Mouse (Mus musculus) forebrain, embryonic 10.5 days (tissue): ENCODE measurements around the gene Nfkbie. TPM values are rescaled to one million over a fixed set of nuclear protein-coding genes. Genes with fewer than 3 reads are reported as not detected.

Source experiments
- DNase-seq: peaks from one replicate; pipeline ENCODE4 v3.0.0-alpha.2; 2017; ENCODE audit warnings: low spot score; ENCODE audit errors: extremely low spot score
- H3K27ac ChIP-seq: fragments of 300-500 bp; sonication (generic); 2 replicates; pipeline ENCODE4 v1.5.1; 2016; ENCODE audit warnings: mild to moderate bottlenecking
- H3K27me3 ChIP-seq: fragments of 300-500 bp; sonication (generic); 2 replicates; pipeline ENCODE4 v1.6.1; 2016; ENCODE audit warnings: mild to moderate bottlenecking; ENCODE audit not compliant: poor library complexity, severe bottlenecking
- H3K36me3 ChIP-seq: fragments of 300-500 bp; sonication (generic); replicated peaks from 2 replicates; pipeline ENCODE4 v1.6.1; 2016; ENCODE audit warnings: mild to moderate bottlenecking, moderate library complexity
- H3K4me1 ChIP-seq: fragments of 300-500 bp; sonication (generic); 2 replicates; pipeline ENCODE4 v1.6.1; 2016
- H3K4me3 ChIP-seq: fragments of 300-500 bp; sonication (generic); 2 replicates; pipeline ENCODE4 v1.5.1; 2016; ENCODE audit warnings: mild to moderate bottlenecking, moderate library complexity
- H3K9me3 ChIP-seq: fragments of 300-500 bp; sonication (generic); 2 replicates; pipeline ENCODE4 v1.6.1; 2016; ENCODE audit warnings: mild to moderate bottlenecking, moderate library complexity
- WGBS: fragments of 180-500 bp; shearing (Covaris S2); methylation state at CpG from one replicate; pipeline ENCODE4 v1.1.7; 2016; 5-methylcytosine and 5-hydroxymethylcytosine counted together
- polyA plus RNA-seq: library from polyadenylated mRNA; unstranded; fragments of >200 nt; fragmentation: Nextera tagmentation; extraction: Ambion mirVana; gene quantifications from 2 replicates; pipeline ENCODE4 v1.2.1, GENCODE M21; 2016

Nfkbie gene
- polyA plus RNA-seq, result 6.6 and 6.9 TPM in 2 replicates

DNA sequence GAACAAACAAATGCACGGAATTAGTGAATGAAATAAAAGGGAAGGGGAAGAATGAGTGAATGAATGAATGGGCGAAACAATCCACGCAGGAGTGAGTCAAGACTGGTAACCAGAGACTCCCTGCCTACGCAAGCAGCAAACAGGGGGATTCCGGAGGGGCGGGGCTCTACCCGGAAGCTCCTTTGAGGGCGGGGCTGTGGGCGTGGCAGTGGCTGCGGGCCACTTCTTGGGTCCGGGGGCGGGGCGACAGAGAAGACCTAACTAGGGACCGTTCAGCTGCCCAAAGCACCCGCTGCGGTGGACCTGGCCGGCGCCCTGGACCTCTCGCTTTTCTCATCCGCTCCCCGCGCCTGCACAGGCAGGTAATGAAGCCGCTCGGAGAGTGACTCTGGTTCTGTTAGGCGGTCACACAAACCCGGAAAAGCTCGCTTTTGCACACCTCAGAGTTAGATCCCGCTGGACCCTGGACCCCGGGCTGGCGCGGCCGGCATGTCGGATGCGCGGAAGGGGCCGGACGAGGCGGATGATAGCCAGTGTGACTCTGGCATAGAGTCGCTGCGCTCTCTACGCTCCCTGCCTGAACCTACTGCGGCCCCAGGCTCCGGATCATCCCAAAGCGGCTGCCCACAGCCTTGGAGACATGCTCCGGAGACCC, at the start of gene Nfkbie:
Nfkbie (plus strand) TSS at position 252 of the 655 bp plus-strand sequence.
- WGBS, result under 1% methylated on average over 45 of the region's 45 CpGs
- Histone ChIP-seq H3K27ac (peak within 1 kb of the TSS; percentile 81), H3K36me3 (0 out of 2 replicates have a peak, but pooled peaks cover 3% of the 10 kb centered on the region), H3K4me3 (peak within 1 kb of the TSS; percentile 62), H3K27me3 (peaks cover 54% of the 10 kb centered on the region), H3K9me3 (no peaks in the 10 kb centered on the region), H3K4me1 (peaks cover 63% of the 10 kb centered on the region)
- DNase-seq, result peak; percentile 98

DNA sequence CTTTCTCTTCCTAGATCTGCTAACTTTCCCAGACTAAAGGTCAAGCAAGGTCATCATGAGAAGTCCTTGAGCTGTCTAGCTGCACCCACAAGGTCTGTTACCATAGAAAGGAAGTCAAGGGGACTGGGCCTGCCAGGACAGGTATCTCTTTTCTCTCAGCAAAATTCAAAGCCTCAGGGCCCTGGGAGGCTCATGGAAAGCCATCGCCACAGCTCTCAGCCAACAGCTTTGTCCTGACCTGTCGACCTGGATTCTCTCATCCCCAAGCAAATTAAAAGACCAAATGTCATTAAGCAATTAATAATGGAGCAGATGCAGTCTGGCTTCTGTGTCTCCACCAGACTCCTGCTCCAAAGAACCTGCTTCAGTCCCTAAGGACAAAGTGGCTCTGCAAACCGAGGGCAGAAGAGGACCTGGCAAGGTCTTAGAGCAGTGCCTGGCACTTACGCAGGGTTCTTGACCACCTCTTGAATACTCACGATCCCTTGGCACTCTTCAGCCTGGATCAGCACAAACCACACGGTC, 49.5 kb upstream of the Nfkbie start:
- whole genome bisulfite sequencing, result 72% methylated on average over 6 of the region's 6 CpGs
- Histone ChIP-seq H3K4me3 (peak overlapping the region; percentile 67), H3K4me1 (peaks cover 23% of the 10 kb centered on the region), H3K36me3 (peaks cover 28% of the 10 kb centered on the region), H3K9me3 (no peaks in the 10 kb centered on the region), H3K27ac (0 out of 2 replicates have a peak overlapping the region, but pooled peaks have one; percentile 96), H3K27me3 (no peaks in the 10 kb centered on the region; the same call in 1 of the 2 replicates)
- no peak for DNase-seq

DNA sequence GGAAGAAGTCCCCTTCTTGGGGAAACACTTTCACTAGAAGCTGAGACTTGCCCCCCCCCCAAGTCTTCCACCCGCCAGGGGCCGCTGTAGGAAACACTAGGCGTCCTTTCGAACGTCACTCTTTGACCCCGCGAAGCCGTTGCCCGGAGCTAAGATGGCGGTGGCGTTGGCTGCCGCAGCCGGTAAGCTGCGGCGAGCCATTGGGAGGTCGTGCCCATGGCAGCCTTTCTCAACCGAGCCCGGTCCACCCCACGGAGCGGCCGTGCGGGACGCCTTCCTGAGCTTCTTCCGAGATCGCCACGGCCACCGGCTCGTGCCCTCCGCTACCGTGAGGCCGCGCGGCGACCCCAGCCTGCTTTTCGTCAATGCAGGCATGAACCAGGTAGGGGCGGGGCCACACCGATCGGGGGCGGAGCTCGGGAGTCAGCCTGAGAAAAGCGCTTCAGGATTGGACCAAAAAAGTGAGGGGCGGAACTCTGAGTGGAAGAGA, 48.8 kb upstream of the Nfkbie start, which contains the start of gene Aars2:
Aars2 (plus strand) TSS at position 142 of the 490 bp plus-strand sequence.
- DNase-seq, result peak; percentile 93
- H3K36me3 ChIP-seq, result peaks cover 35% of the 10 kb centered on the region
- H3K4me1 ChIP-seq, result peaks cover 19% of the 10 kb centered on the region
- no peaks in the 10 kb centered on the region; the same call in 1 of the 2 replicates for H3K27me3 ChIP-seq
- under 1% methylated on average over 42 of the region's 42 CpGs for WGBS
- peak within 1 kb of the TSS; percentile 96 for H3K27ac ChIP-seq
- no peaks in the 10 kb centered on the region for H3K9me3 ChIP-seq
- peak within 1 kb of the TSS; percentile 67 for H3K4me3 ChIP-seq

DNA sequence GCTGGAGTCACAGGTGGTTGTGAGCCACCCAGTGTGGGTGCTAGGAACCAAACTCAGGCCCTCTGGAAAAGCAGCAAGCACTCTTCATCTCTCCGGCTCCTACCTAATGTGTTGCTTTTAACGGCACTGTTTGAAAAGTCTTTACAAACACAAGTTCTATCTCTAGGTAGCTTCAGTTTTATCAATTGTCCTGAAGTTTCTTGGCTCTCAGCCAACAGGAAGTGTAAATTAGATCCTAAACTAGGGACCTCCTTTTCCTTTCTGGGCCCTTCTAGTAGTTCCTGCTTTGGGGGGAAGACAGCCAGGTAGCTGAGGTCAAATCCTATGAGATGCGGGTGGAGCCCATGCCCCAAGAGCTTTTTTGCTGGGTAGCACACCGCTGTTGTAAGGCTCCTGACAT, 44.6 kb upstream of the Nfkbie start:
- peaks cover 53% of the 10 kb centered on the region for H3K36me3 ChIP-seq
- WGBS, result 93% methylated on average over 4 of the region's 4 CpGs

DNA sequence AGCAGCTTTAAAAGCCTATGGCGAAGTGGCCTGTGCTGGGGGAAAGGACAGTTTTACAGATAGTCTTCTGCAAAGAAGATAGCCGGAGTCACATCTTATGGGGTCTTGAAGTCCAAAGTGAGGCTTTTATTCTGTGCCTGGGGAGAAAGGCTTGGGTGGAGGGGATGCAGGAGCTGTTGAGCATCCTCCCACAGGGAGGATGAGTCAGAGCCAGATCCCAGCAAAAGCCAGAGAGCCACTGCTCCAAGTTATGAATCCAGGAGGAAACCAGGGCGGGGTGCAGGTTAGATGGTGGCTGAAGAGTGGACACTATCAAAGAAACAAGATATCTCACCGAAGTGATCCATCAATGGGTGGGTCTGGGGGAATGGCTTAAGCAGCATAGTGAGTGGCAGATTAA, 43.7 kb upstream of the Nfkbie start:
- Histone ChIP-seq H3K36me3 (peaks cover 59% of the 10 kb centered on the region), H3K4me3 (no peak overlapping the region), H3K27me3 (no peaks in the 10 kb centered on the region), H3K9me3 (no peaks in the 10 kb centered on the region), H3K4me1 (peaks cover 14% of the 10 kb centered on the region), H3K27ac (no peak overlapping the region)
- WGBS, result 95% methylated on average over 4 of the region's 4 CpGs
- no peak for DNase-seq

More for the DNA sequence above, 44.6 kb upstream of the Nfkbie start:
- no peak for DNase-seq
- Histone ChIP-seq H3K27ac (no peak overlapping the region), H3K27me3 (no peaks in the 10 kb centered on the region), H3K4me1 (peaks cover 22% of the 10 kb centered on the region), H3K9me3 (no peaks in the 10 kb centered on the region), H3K4me3 (no peak overlapping the region)

DNA sequence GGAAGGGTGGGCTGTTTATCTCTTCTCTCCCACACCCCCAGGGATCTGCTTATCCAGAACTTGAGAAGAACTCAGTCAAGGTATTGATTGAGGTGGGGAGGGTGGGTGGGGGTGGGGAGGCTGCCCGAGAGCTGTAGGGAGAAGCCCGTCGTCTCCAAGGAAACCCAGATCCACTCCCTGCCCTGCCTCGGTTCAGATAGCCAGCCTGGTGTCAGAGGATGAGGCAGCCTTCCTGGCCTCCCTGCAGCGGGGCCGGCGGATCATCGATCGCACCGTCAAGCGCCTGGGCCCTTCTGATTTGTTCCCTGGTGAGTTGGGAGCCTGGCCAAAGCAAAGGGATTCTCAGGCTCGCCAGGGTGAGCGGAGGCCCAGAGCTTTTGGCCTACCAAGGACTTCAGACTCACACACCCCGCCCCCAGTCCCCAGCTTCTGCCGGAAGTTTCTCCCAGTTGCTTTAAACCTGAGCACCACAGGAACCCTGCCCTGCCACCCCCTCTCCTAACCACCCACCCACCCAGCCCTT, 40.2 kb upstream of the Nfkbie start:
- H3K9me3 ChIP-seq, result no peaks in the 10 kb centered on the region
- H3K4me3 ChIP-seq, result no peak overlapping the region
- no peaks in the 10 kb centered on the region for H3K27me3 ChIP-seq
- H3K27ac ChIP-seq, result no peak overlapping the region
- DNase-seq, result no peak
- peaks cover 73% of the 10 kb centered on the region for H3K36me3 ChIP-seq
- 51% methylated on average over 15 of the region's 15 CpGs for WGBS
- H3K4me1 ChIP-seq, result 0 out of 2 replicates have a peak, but pooled peaks cover 4% of the 10 kb centered on the region

DNA sequence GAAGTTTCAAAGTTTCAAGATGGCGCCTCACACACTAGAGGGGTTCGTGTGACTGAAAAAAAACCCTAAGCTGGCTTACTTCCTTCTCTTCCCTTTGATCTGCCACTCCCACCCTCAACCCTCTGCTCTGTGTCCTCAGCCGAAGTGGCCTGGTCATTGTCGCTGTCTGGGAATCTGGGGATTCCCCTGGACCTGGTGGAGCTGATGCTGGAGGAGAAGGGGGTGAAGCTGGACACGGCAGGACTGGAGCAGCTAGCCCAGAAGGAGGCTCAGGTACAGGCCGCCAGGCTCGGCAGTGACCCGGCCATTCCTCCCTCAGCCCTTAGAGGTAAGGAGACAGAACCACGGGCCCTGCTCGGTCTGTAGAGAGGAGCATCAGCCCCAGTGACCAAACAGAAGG, 39.7 kb upstream of the Nfkbie start:
- no peaks in the 10 kb centered on the region for H3K27me3 ChIP-seq
- H3K4me1 ChIP-seq, result 0 out of 2 replicates have a peak, but pooled peaks cover 4% of the 10 kb centered on the region
- H3K36me3 ChIP-seq, result peaks cover 73% of the 10 kb centered on the region
- no peak for DNase-seq
- H3K27ac ChIP-seq, result no peak overlapping the region
- no peaks in the 10 kb centered on the region for H3K9me3 ChIP-seq
- 88% methylated on average over 10 of the region's 10 CpGs for WGBS
- H3K4me3 ChIP-seq, result no peak overlapping the region

DNA sequence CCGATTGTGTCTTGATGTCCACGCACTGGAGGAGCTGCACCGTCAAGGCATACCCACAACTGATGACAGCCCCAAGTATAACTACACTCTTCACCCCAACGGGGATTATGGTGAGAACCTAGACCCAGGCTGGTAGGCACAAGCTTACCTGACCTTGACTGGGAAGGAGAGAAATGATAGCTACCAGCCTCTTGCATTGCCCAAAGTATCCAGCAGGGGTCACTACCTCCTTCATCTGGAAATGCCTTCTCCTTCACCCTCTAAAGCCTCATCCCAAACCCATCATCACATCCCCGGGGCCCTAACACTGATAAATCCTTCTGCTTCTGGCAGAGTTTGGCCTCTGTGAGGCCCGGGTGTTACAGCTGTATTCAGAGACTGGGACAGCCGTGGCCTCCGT, 39.0 kb upstream of the Nfkbie start:
- no peaks in the 10 kb centered on the region for H3K9me3 ChIP-seq
- WGBS, result 55% methylated on average over 8 of the region's 8 CpGs
- peaks cover 68% of the 10 kb centered on the region for H3K36me3 ChIP-seq
- 0 out of 2 replicates have a peak, but pooled peaks cover 4% of the 10 kb centered on the region for H3K4me1 ChIP-seq
- H3K27me3 ChIP-seq, result no peaks in the 10 kb centered on the region
- no peak overlapping the region for H3K27ac ChIP-seq
- peak; percentile 74 for DNase-seq
- H3K4me3 ChIP-seq, result no peak overlapping the region

DNA sequence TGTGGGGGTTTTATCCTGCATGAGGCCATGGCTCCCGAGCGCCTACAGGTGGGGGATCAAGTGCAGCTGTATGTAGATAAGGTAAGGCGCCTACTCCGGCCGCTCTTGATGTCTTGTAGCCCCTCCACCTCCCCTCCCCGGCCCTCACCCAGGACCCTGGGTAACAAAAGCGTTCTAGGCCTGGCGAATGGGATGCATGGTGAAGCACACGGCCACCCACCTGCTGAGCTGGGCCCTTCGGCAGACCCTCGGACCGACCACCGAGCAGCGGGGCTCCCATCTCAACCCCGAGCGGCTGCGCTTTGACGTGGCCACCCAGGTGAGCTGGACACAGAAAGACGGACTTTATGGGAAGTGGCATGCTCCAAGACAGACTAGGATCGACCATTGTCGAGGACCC, 38.4 kb upstream of the Nfkbie start:
- WGBS, result 94% methylated on average over 21 of the region's 21 CpGs
- H3K4me3 ChIP-seq, result no peak overlapping the region
- H3K27ac ChIP-seq, result no peak overlapping the region
- peaks cover 5% of the 10 kb centered on the region for H3K4me1 ChIP-seq
- peaks cover 65% of the 10 kb centered on the region for H3K36me3 ChIP-seq
- no peaks in the 10 kb centered on the region for H3K9me3 ChIP-seq
- 0 out of 2 replicates have a peak, but pooled peaks cover 1% of the 10 kb centered on the region for H3K27me3 ChIP-seq
- no peak for DNase-seq

DNA sequence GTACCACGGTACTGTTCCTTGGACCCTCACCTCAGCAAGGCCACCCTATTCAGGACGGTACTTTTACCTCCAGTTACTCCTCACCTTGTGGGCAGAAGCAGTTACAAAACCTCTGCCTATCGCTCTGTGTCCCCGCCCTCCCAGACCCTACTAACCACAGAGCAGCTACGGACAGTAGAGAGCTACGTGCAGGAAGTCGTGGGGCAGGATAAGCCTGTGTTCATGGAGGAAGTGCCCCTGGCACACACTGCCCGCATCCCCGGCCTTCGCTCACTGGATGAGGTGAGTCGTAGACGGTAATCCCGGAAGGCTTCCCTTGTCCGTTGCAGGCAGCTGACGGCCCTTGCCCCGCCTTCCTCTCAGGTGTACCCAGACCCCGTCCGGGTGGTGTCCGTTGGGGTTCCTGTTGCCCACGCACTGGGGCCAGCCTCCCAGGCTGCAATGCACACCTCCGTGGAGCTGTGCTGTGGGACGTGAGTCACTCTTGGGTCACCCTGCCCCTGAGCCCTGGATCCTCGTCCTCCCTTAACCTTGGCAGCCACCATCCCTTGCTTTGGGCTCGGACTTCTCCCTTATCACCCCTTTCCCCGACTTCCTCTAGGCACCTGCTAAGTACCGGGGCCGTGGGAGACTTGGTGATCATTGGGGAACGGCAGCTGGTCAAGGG, 37.8 kb upstream of the Nfkbie start:
- H3K36me3 ChIP-seq, result peaks cover 65% of the 10 kb centered on the region
- H3K4me3 ChIP-seq, result no peak overlapping the region
- WGBS, result 95% methylated on average over 28 of the region's 28 CpGs
- no peak overlapping the region for H3K27ac ChIP-seq
- peaks cover 11% of the 10 kb centered on the region for H3K4me1 ChIP-seq
- 0 out of 2 replicates have a peak, but pooled peaks cover 7% of the 10 kb centered on the region for H3K27me3 ChIP-seq
- DNase-seq, result no peak
- H3K9me3 ChIP-seq, result no peaks in the 10 kb centered on the region

DNA sequence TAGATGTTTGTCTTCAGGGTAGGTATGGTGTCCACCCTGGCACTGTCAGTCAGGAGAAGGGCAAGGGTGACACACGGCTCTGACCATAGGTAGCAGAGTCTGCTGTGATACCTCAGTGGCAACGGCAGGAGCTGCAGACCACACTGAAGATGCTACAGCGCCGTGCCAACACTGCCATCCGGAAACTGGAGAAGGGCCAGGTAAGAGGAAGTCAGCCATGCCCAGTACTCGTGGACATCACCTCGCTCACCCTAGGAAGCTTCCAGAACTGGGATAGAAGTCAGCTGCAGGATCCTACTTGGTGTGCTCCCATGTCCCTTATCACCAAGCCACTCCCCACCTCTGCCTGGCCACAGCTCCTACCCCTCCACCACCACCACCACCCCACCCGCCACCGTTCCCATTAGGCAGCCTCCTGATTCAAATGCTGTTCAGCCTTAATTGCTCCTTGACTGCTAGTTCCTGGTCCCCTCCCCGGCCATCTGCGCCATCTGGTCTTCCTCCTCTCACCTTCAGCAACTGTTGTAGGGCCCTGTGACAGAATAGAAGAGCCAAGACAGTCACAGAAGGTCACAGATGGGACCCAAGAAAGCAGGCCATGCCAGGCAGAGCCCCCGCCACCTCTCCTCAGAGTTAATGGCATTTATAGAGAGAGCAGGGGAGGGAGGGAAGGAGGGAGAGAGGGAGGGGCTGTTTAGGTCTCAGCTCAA, 36.6 kb upstream of the Nfkbie start:
- DNase-seq, result no peak
- 90% methylated on average over 12 of the region's 12 CpGs for WGBS
- Histone ChIP-seq H3K27me3 (peaks cover 13% of the 10 kb centered on the region), H3K4me1 (peaks cover 21% of the 10 kb centered on the region), H3K27ac (no peak overlapping the region), H3K36me3 (peaks cover 61% of the 10 kb centered on the region), H3K4me3 (no peak overlapping the region), H3K9me3 (no peaks in the 10 kb centered on the region)

DNA sequence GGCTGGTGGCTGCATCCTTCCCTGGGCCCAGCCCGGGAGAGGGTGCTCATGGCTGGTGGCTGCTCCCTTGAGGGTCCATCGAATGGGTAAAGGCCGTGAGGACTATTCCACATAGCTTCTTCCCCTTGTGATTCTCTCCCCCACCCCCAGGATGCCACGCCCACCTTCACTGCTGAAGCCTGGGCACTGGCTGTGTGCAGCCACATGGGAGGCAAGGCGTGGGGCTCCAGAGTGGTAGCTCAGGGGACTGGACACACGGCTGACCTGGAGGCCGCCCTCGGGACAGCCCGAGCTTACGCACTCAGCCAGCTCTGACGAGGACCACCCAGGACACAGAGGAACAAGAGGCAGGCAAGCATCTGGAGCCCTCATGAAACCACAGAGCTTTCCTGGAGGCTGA, 35.4 kb upstream of the Nfkbie start:
- peaks cover 54% of the 10 kb centered on the region for H3K36me3 ChIP-seq
- no peaks in the 10 kb centered on the region for H3K9me3 ChIP-seq
- H3K4me1 ChIP-seq, result peaks cover 20% of the 10 kb centered on the region
- H3K4me3 ChIP-seq, result no peak overlapping the region
- WGBS, result 87% methylated on average over 11 of the region's 11 CpGs
- H3K27ac ChIP-seq, result 0 out of 2 replicates have a peak overlapping the region, but pooled peaks have one; percentile 54
- peaks cover 25% of the 10 kb centered on the region for H3K27me3 ChIP-seq
- DNase-seq, result no peak
